Mouse (Mus musculus) kidney, adult 9 months (tissue): ENCODE measurements around the gene Fbxo46.
A peak's percentile ranks its signal among the peaks of the same experiment; 100 is the strongest.

Source experiments
- DNase-seq: peaks from one replicate; pipeline ENCODE4 v3.0.0; 2022

The Fbxo46 gene

DNA sequence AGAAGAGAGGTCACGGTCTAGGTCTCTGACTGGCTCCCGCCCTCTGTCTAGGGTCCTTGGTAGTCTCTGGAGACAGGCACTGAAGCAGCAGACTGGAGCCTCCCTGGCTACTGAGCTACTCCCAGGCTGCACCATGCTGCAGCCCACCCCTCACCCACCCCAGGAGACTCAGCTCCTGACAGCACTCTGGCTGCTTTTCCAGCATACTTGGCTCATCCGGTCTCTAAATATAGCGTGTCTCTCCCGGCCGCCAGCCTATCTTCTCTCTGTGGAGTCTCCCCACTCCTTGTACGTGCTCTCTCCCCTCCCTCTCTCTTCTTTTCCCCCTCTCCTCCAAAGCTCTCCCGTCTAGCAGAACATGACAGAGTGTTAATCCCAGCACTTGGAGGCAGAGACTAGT lies 50.5 kb downstream of the Fbxo46 start:
- DNase-seq: no peak

- no peak for DNase-seq
Measured at GRCm38 (mm10) chr7:19171831-19172230, 52.2 kb downstream of the Fbxo46 start.

- peak; percentile 69 for DNase-seq
Measured at GRCm38 (mm10) chr7:19172874-19173273, 53.2 kb downstream of the Fbxo46 start.

DNA sequence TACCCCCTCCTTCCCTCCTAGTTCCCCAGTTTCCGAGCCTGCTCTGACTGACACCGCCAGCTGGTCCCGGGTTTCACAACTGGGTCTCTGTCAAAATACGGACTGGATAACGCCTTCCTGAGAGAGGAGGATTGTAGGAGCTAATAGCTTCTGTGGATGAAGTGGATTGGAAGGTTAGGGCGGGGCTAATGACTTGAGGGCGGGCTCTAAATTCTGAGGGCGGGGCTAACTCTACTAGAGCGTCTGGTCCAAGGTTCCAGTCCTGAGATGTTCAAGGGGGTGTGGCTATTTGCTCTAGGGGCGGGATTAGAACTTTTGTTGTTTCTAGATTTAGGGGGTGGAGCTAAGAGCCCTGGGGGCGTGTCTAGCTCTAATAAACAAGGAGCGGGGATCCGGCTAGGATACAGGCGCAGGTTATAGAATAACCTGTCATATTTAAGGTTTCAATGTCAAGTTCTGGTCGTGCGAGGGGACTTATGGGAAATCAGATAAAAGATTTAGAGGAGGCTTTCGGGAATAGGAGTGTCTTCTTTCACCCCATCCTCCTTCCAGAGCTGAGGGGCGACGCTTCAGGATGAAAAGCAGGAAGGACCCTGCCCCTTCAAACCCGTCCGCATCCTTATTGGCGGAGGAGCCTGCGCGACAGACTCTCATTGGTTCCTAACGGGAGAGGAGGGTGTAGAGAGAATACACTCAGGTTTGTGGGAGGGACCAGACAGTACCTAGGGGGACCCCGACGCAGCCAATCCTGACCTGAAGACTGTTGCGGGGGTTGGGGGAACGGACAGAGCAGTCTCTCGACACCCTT lies 56.3 kb downstream of the Fbxo46 start, which contains the start of gene Eml2:
Eml2 (plus strand) TSS at position 714 of the 808 bp plus-strand sequence.
- peak; percentile 55 for DNase-seq

DNA sequence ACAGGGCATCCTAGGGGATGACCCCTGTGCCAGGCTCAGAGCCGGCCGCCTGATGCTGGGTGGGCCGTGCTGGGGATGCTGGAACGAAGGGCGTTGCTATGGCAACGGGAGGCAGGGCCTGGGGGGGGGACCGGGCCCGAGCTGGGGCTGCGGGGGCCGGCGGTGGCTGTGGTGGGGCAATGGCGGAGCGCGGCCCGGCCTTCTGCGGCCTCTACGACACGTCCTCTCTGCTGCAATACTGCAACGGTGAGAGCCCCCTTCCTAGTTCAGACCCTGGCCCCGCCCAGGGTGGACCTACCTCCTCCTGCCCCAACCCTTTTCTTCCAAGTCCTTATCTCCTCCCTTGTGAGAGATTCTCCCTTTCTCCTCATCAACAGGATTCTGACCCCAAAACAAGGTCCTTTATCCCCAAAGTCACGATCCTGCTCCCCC lies 56.9 kb downstream of the Fbxo46 start:
- DNase-seq: no peak

GRCm38 (mm10) chr7:19177216-19177615 lies 57.6 kb downstream of the Fbxo46 start:
- DNase-seq: no peak

GRCm38 (mm10) chr7:19178035-19178434 lies 58.4 kb downstream of the Fbxo46 start:
- no peak for DNase-seq

- DNase-seq: peak; percentile 74
Measured at GRCm38 (mm10) chr7:19178443-19179092, 58.9 kb downstream of the Fbxo46 start.

- DNase-seq: peak; percentile 58
Measured at GRCm38 (mm10) chr7:19179173-19179572, 59.5 kb downstream of the Fbxo46 start.

- DNase-seq: no peak
Measured at GRCm38 (mm10) chr7:19179936-19180335, 60.3 kb downstream of the Fbxo46 start.

- peak; percentile 40 for DNase-seq
Measured at GRCm38 (mm10) chr7:19180862-19181429, 61.3 kb downstream of the Fbxo46 start.

DNA sequence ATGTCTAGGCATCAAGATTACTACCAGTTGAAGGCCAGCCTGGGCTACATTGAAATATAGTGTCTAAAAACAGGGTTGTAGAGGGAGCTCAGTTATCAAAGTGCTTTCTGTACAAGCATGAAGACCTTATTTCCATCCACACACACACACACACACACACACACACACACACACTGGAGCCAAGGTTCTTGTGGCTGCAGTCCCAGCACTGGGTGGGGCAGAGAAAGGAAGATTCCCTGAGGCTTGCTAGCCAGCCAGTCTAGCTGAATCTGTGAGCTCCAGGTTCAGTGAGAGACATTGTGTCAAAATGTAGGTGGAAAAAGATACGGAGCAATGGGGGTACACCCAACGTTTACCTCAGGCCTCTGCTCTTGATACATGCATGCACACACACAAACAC lies 64.6 kb downstream of the Fbxo46 start:
- no peak for DNase-seq

DNA sequence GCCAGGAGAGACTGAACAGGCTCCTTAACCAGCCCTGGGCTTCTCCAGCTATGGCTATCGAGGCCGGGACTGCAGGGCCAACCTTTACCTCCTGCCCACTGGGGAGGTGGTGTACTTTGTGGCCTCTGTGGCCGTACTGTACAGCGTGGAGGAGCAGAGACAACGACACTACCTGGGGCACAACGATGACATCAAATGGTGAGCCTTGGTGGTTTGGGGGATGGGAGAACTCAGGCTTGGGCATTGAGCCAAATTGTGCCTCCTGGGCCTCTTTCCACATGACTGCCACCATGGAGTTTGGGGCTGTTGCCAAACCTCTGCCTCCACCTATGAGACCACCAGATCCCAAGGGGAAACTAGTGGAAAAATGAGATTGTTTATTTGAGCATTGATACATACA lies 65.1 kb downstream of the Fbxo46 start:
- DNase-seq: peak; percentile 37
